8 mouse cellular contexts compared by ENCODE assay signal in the genomic region with DNA sequence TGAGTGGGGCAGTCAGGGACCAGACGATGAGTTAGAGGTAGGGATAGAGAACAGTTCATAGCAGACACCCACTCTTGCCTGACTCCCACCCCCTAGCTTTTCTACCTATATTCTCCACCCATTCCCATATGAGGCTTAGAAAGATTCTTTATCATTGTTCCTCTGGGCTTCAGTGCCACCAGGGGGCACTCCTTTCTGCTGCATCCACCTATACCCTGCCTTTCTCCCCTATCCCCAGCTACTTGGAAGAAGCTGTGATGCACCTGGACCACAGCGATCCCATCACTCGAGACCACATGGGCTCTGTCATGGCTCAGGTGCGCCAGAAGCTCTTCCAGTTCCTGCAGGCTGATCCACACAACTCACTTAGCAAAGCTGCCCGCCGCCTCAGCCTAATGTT. TPM values are rescaled to one million over a fixed set of nuclear protein-coding genes. Genes with fewer than 3 reads are reported as not detected.
A peak's percentile ranks its signal among the peaks of the same experiment; 100 is the strongest.
DNase-seq lines count a peak whose midpoint lies in the region; ATAC-seq and TF ChIP-seq lines count a peak whose summit lies in the region.

No protein-coding gene starts in this region.

- TF ChIP-seq CTCF in ES-Bruce4 (IDR thresholded peaks at IDR 0.05; ENCODE audit: low read depth, low read length) = peak; percentile 52

- no peak overlapping the region for H3K4me3 ChIP-seq in kidney, embryonic 14.5 days (ENCODE audit: low read length)
- H3K4me3 ChIP-seq in ES-Bruce4 (ENCODE audit: low read depth, low read length) = no peak overlapping the region

- TF ChIP-seq POLR2A in ES-Bruce4 (IDR thresholded peaks at IDR 0.05; ENCODE audit: insufficient read depth, low read length) = no peak

- no peak overlapping the region for H3K27ac ChIP-seq in kidney, embryonic 14.5 days (ENCODE audit: low read depth, low read length)
- H3K27ac ChIP-seq in ES-Bruce4 (ENCODE audit: insufficient read depth, low read length) = no peak overlapping the region

- no peak for TF ChIP-seq EP300 in ES-Bruce4 (IDR thresholded peaks at IDR 0.05; ENCODE audit: insufficient read depth, low read depth, low read length)

- no peaks in the 10 kb centered on the region for H3K27me3 ChIP-seq in kidney, embryonic 14.5 days (ENCODE audit: control insufficient read depth, insufficient read depth, low read length)
- H3K27me3 ChIP-seq in ES-Bruce4 (ENCODE audit: control insufficient read depth, insufficient read depth, low read length, poor library complexity, severe bottlenecking) = no peaks in the 10 kb centered on the region

- H3K4me2 ChIP-seq in kidney, embryonic 14.5 days (replicated peaks; ENCODE audit: low read depth, low read length) = no peak overlapping the region

- DNase-seq in kidney, adult 9 months = peak; percentile 26
- peak; percentile 43 to 45 for DNase-seq in B cell, adult 2 months
- DNase-seq in kidney, postnatal 10 days = peak; percentile 50
- peak; percentile 22 to 39 for DNase-seq in thymus, postnatal 36 days
- DNase-seq in embryo, embryonic 10.5 days (ENCODE audit: low spot score) = no peak

- 87% methylated on average over 6 of the region's 6 CpGs for WGBS in kidney, embryonic 14.5 days

- no peak for ATAC-seq in kidney, embryonic 14.5 days (ENCODE audit: low FRiP score, low TSS enrichment)
- no peak for ATAC-seq in cerebellum, adult (ENCODE audit: insufficient number of reproducible peaks, low FRiP score, low TSS enrichment)

- H3K9me3 ChIP-seq in kidney, embryonic 14.5 days (ENCODE audit: control insufficient read depth, low read length) = no peaks in the 10 kb centered on the region
- no peaks in the 10 kb centered on the region for H3K9me3 ChIP-seq in ES-Bruce4 (replicated peaks; ENCODE audit: control insufficient read depth, insufficient read depth, low read length, poor library complexity, severe bottlenecking)

- H3K9ac ChIP-seq in kidney, embryonic 14.5 days (ENCODE audit: low read depth, low read length) = no peak overlapping the region
- H3K9ac ChIP-seq in ES-Bruce4 (ENCODE audit: low read depth, poor library complexity, severe bottlenecking) = no peak overlapping the region

- H3K36me3 ChIP-seq in kidney, embryonic 14.5 days (ENCODE audit: control insufficient read depth, insufficient read depth, low read length) = peaks cover 52% of the 10 kb centered on the region
- peaks cover 37% of the 10 kb centered on the region for H3K36me3 ChIP-seq in ES-Bruce4 (ENCODE audit: control insufficient read depth, insufficient read depth, low read length, poor library complexity, severe bottlenecking)

- H3K4me1 ChIP-seq in kidney, embryonic 14.5 days (ENCODE audit: control insufficient read depth, insufficient read depth, low read length) = no peaks in the 10 kb centered on the region
- H3K4me1 ChIP-seq in ES-Bruce4 (ENCODE audit: control insufficient read depth, insufficient read depth, low read length) = no peaks in the 10 kb centered on the region

RNA-seq across cellular contexts. Expression of a gene that starts 0.9 kb away (rescaled TPM):
- 1.0 and 1.1 TPM in 2 replicates for polyA plus RNA-seq in kidney, embryonic 14.5 days (2014; fragmentation: Nextera tagmentation; extraction: Ambion mirVana)
- 1.1 and 2.7 TPM in 2 replicates for polyA plus RNA-seq in ES-Bruce4 (2011; ENCODE audit: insufficient read depth, insufficient read length, low read depth, missing spikeins)

RNA-seq across cellular contexts. Expression of a gene that starts 7.8 kb away (rescaled TPM):
- polyA plus RNA-seq in kidney, embryonic 14.5 days (2014; fragmentation: Nextera tagmentation; extraction: Ambion mirVana) = 20.5 and 34.5 TPM in 2 replicates
- 27.4 and 31.3 TPM in 2 replicates for polyA plus RNA-seq in ES-Bruce4 (2011; ENCODE audit: insufficient read depth, insufficient read length, low read depth, missing spikeins)

RNA-seq across cellular contexts. Expression of a gene that starts 11.8 kb away (rescaled TPM):
- polyA plus RNA-seq in kidney, embryonic 14.5 days (2014; fragmentation: Nextera tagmentation; extraction: Ambion mirVana) = 34.9 and 49.7 TPM in 2 replicates
- 45.2 and 51.6 TPM in 2 replicates for polyA plus RNA-seq in ES-Bruce4 (2011; ENCODE audit: insufficient read depth, insufficient read length, low read depth, missing spikeins)

RNA-seq across cellular contexts. Expression of a gene that starts 32.1 kb away (rescaled TPM):
- polyA plus RNA-seq in kidney, embryonic 14.5 days (2014; fragmentation: Nextera tagmentation; extraction: Ambion mirVana) = 329 and 342 TPM in 2 replicates
- 29.9 and 30.2 TPM in 2 replicates for polyA plus RNA-seq in ES-Bruce4 (2011; ENCODE audit: insufficient read depth, insufficient read length, low read depth, missing spikeins)

RNA-seq across cellular contexts. Expression of a gene that starts 37.5 kb away (rescaled TPM):
- 57.2 and 65.0 TPM in 2 replicates for polyA plus RNA-seq in kidney, embryonic 14.5 days (2014; fragmentation: Nextera tagmentation; extraction: Ambion mirVana)
- 29.6 and 31.0 TPM in 2 replicates for polyA plus RNA-seq in ES-Bruce4 (2011; ENCODE audit: insufficient read depth, insufficient read length, low read depth, missing spikeins)
